Mouse (Mus musculus) small intestine, adult 2 months (tissue): ENCODE measurements around the gene Ap2b1.

Experiments
- CTCF ChIP-seq: fragments of 200-500 bp; IDR thresholded peaks from 2 replicates; pipeline ENCODE4 v1.5.1; 2012; ENCODE audit warnings: low read depth, mild to moderate bottlenecking, control low read depth, inconsistent platforms, low read length, moderate library complexity, mixed read lengths; ENCODE audit not compliant: insufficient replicate concordance, insufficient read length; ENCODE audit errors: extremely low read depth
- POLR2A ChIP-seq: fragments of 200-500 bp; IDR thresholded peaks from 2 replicates; pipeline ENCODE4 v1.6.1; 2012; ENCODE audit warnings: low read depth, mild to moderate bottlenecking, control low read depth, inconsistent platforms, low read length, moderate library complexity

DNA sequence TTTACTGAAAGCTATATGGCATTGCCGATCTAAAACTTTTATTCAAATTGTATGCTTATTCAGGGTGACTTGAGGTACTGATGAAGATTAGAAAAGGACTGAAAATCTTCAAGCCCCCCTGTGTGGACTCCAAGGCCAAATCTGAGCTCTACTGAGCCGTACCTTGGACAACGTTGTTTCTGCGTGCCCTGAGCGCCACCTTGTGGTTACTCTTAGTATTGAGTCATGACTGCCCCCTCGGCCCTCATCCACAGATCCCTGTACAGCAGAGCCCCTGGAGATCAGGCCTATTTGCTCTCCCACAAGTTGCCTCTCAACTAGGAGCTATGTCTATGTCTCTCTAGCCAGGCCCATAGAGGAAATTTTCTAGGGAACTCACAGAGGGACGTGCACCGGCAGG, 125.9 kb downstream of the Ap2b1 start:
- no peak for TF ChIP-seq POLR2A
- TF ChIP-seq CTCF: peak; percentile 80; the same call in 1 of the 2 replicates
